Mouse (Mus musculus) macrophage (primary cell): ENCODE data around the gene C130050O18Rik. TPM values are rescaled to one million over a fixed set of nuclear protein-coding genes. Genes with fewer than 3 reads are reported as not detected.

Experiments used
- H3K27ac ChIP-seq: fragments of 350-480 bp; formaldehyde crosslinking; 2 replicates; pipeline ENCODE4 v1.9.0; 2021
- H3K36me3 ChIP-seq: fragments of 350-480 bp; formaldehyde crosslinking; 2 replicates; pipeline ENCODE4 v1.9.0; 2021; ENCODE audit errors: inconsistent target
- H3K4me3 ChIP-seq: fragments of 350-480 bp; formaldehyde crosslinking; 2 replicates; pipeline ENCODE4 v1.9.0; 2021; ENCODE audit errors: inconsistent target
- H3K79me2 ChIP-seq: fragments of 350-480 bp; formaldehyde crosslinking; 2 replicates; pipeline ENCODE4 v1.9.0; 2021; ENCODE audit errors: inconsistent target
- WGBS: methylation state at CpG from one replicate; pipeline ENCODE4 v1.1.7; 2026; ENCODE audit warnings: inconsistent platforms; ENCODE audit not compliant: missing documents; 5-methylcytosine and 5-hydroxymethylcytosine counted together
- polyA plus RNA-seq: library from polyadenylated mRNA; stranded (reverse); fragments of 250-400 nt; gene quantifications from 3 replicates; pipeline ENCODE4 v1.2.4, GENCODE M21; 2018; ENCODE audit warnings: inconsistent platforms

Gene C130050O18Rik
- polyA plus RNA-seq, 1 experiment from 2014 or later: 3.5 TPM

- no peak overlapping the region for H3K27ac ChIP-seq
- peaks cover 98% of the 10 kb centered on the region for H3K79me2 ChIP-seq
- peaks cover 13% of the 10 kb centered on the region for H3K36me3 ChIP-seq
- 93% methylated on average over 5 of the region's 5 CpGs for WGBS
- no peak overlapping the region for H3K4me3 ChIP-seq
Measured at GRCm38 (mm10) chr5:139398786-139399185, 6.3 kb upstream of the C130050O18Rik start.

GRCm38 (mm10) chr5:139399991-139400390 lies 5.1 kb upstream of the C130050O18Rik start:
- 92% methylated on average over 14 of the region's 14 CpGs for WGBS
- H3K36me3 ChIP-seq: peaks cover under 1% of the 10 kb centered on the region; the same call in 1 of the 2 replicates

GRCm38 (mm10) chr5:139402106-139402505 lies 3.0 kb upstream of the C130050O18Rik start:
- Histone ChIP-seq H3K27ac (no peak overlapping the region), H3K4me3 (no peak overlapping the region), H3K79me2 (peaks cover 75% of the 10 kb centered on the region), H3K36me3 (no peaks in the 10 kb centered on the region; the same call in 1 of the 2 replicates)
- WGBS: 100% methylated on average over 2 of the region's 2 CpGs

More at GRCm38 (mm10) chr5:139399991-139400390, 5.1 kb upstream of the C130050O18Rik start:
- H3K4me3 ChIP-seq: no peak overlapping the region
- peaks cover 91% of the 10 kb centered on the region for H3K79me2 ChIP-seq
- no peak overlapping the region for H3K27ac ChIP-seq

GRCm38 (mm10) chr5:139403692-139404260 lies 1.3 kb upstream of the C130050O18Rik start:
- H3K79me2 ChIP-seq: peaks cover 70% of the 10 kb centered on the region
- H3K36me3 ChIP-seq: no peaks in the 10 kb centered on the region; the same call in 1 of the 2 replicates
- peak overlapping the region; percentile 67; the same call in 1 of the 2 replicates for H3K4me3 ChIP-seq
- peak overlapping the region; percentile 97 for H3K27ac ChIP-seq
- 2% methylated on average over 7 of the region's 8 CpGs for WGBS

- Histone ChIP-seq H3K27ac (peak overlapping the region; percentile 97), H3K4me3 (peak overlapping the region; percentile 67), H3K79me2 (peaks cover 63% of the 10 kb centered on the region), H3K36me3 (no peaks in the 10 kb centered on the region; the same call in 1 of the 2 replicates)
- WGBS: 9% methylated on average over 7 of the region's 7 CpGs
Measured at GRCm38 (mm10) chr5:139405478-139405877, 398 bp downstream of the C130050O18Rik start.

- Histone ChIP-seq H3K27ac (peak overlapping the region; percentile 97), H3K79me2 (peaks cover 63% of the 10 kb centered on the region), H3K36me3 (no peaks in the 10 kb centered on the region; the same call in 1 of the 2 replicates), H3K4me3 (peak overlapping the region; percentile 67)
- 34% methylated on average over 3 of the region's 3 CpGs for WGBS
Measured at GRCm38 (mm10) chr5:139405953-139406352, 873 bp downstream of the C130050O18Rik start.

- H3K4me3 ChIP-seq: peak overlapping the region; percentile 67
- peaks cover 60% of the 10 kb centered on the region for H3K79me2 ChIP-seq
- H3K36me3 ChIP-seq: no peaks in the 10 kb centered on the region
- WGBS: 52% methylated on average over 13 of the region's 14 CpGs
- H3K27ac ChIP-seq: peak overlapping the region; percentile 97
Measured at GRCm38 (mm10) chr5:139407121-139407885, 2.2 kb downstream of the C130050O18Rik start.

GRCm38 (mm10) chr5:139408511-139408910 lies 3.4 kb downstream of the C130050O18Rik start:
- peak overlapping the region; percentile 67 for H3K4me3 ChIP-seq
- no peaks in the 10 kb centered on the region for H3K36me3 ChIP-seq
- 6% methylated on average over 5 of the region's 7 CpGs for WGBS

GRCm38 (mm10) chr5:139409412-139409811 lies 4.3 kb downstream of the C130050O18Rik start:
- H3K4me3 ChIP-seq: no peak overlapping the region
- WGBS: 44% methylated on average over 12 of the region's 12 CpGs

More at GRCm38 (mm10) chr5:139408511-139408910, 3.4 kb downstream of the C130050O18Rik start:
- H3K27ac ChIP-seq: peak overlapping the region; percentile 97
- peaks cover 48% of the 10 kb centered on the region for H3K79me2 ChIP-seq

GRCm38 (mm10) chr5:139410056-139410455 lies 5.0 kb downstream of the C130050O18Rik start:
- peak overlapping the region; percentile 97 for H3K27ac ChIP-seq
- H3K4me3 ChIP-seq: no peak overlapping the region
- WGBS: 98% methylated on average over 4 of the region's 4 CpGs
- H3K36me3 ChIP-seq: peaks cover 9% of the 10 kb centered on the region; the same call in 1 of the 2 replicates
- H3K79me2 ChIP-seq: peaks cover 41% of the 10 kb centered on the region

More at GRCm38 (mm10) chr5:139409412-139409811, 4.3 kb downstream of the C130050O18Rik start:
- Histone ChIP-seq H3K36me3 (peaks cover 3% of the 10 kb centered on the region; the same call in 1 of the 2 replicates), H3K79me2 (peaks cover 44% of the 10 kb centered on the region), H3K27ac (peak overlapping the region; percentile 97)

GRCm38 (mm10) chr5:139411117-139411516 lies 6.0 kb downstream of the C130050O18Rik start:
- Histone ChIP-seq H3K36me3 (peaks cover 12% of the 10 kb centered on the region; the same call in 1 of the 2 replicates), H3K79me2 (peaks cover 41% of the 10 kb centered on the region), H3K4me3 (no peak overlapping the region), H3K27ac (no peak overlapping the region)
- 88% methylated on average over 4 of the region's 6 CpGs for WGBS

- H3K36me3 ChIP-seq: peaks cover 12% of the 10 kb centered on the region; the same call in 1 of the 2 replicates
- no peak overlapping the region for H3K4me3 ChIP-seq
- H3K79me2 ChIP-seq: peaks cover 40% of the 10 kb centered on the region
- H3K27ac ChIP-seq: no peak overlapping the region
- WGBS: 83% methylated on average over 15 of the region's 15 CpGs
Measured at GRCm38 (mm10) chr5:139411665-139412314, 6.7 kb downstream of the C130050O18Rik start.

GRCm38 (mm10) chr5:139413545-139413944 lies 8.5 kb downstream of the C130050O18Rik start:
- 95% methylated on average over 4 of the region's 4 CpGs for WGBS
- peaks cover 12% of the 10 kb centered on the region; the same call in 1 of the 2 replicates for H3K36me3 ChIP-seq
- H3K27ac ChIP-seq: no peak overlapping the region
- peaks cover 26% of the 10 kb centered on the region; the same call in 1 of the 2 replicates for H3K79me2 ChIP-seq
- H3K4me3 ChIP-seq: no peak overlapping the region

- WGBS: 91% methylated on average over 5 of the region's 5 CpGs
- Histone ChIP-seq H3K36me3 (peaks cover 12% of the 10 kb centered on the region; the same call in 1 of the 2 replicates), H3K4me3 (no peak overlapping the region)
Measured at GRCm38 (mm10) chr5:139415001-139415400, 9.9 kb downstream of the C130050O18Rik start.

More at GRCm38 (mm10) chr5:139415001-139415400, 9.9 kb downstream of the C130050O18Rik start:
- Histone ChIP-seq H3K79me2 (peaks cover 20% of the 10 kb centered on the region; the same call in 1 of the 2 replicates), H3K27ac (no peak overlapping the region)
